ENCODE assay signal across 9 mouse cellular contexts in the genomic region with DNA sequence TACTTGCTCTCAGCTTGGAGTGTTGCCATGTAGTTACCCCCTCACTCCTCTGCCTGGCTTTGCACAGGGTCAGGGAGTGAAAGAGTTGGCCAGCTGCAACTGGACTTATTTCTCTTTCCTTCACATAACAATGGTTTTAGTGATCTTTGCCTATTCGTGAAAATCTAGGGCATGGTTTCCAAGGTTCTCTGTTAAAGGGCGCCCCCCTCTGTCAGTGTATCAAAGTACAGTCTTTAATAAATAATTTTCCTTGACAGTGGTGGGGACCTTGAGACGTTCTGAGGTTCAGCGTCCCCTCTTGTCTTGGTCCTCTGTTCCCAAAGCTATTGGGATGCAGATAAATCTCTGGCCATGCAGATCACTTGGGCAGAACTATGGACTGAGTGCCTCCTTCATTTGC. TPM values are rescaled to one million over a fixed set of nuclear protein-coding genes. Genes with fewer than 3 reads are reported as not detected.
DNase-seq lines count a peak whose midpoint lies in the region; ATAC-seq and TF ChIP-seq lines count a peak whose summit lies in the region.
"Had no signal": no experiment of that assay in that cellular context is flagged by ENCODE, and none has a peak within 500 bp of the region (broad histone marks: within the 10 kb centered on the region; RNA-seq: fewer than 3 reads in every experiment).

No protein-coding gene starts in this region.

- 28% methylated on average over 4 of the region's 4 CpGs for WGBS in hindbrain, postnatal 0 days
- WGBS in hindbrain, embryonic 13.5 days: 25% methylated on average over 4 of the region's 4 CpGs
- 38% methylated on average over 4 of the region's 4 CpGs for WGBS in forebrain, embryonic 10.5 days

- no peak overlapping the region for H3K27ac ChIP-seq in hindbrain, postnatal 0 days
- H3K27ac ChIP-seq in hindbrain, embryonic 13.5 days: no peak overlapping the region
- H3K27ac ChIP-seq in MEL (ENCODE audit: control insufficient read depth, low read depth, low read length): no peak overlapping the region
- H3K27ac ChIP-seq in forebrain, embryonic 10.5 days: no peak overlapping the region

- H3K4me1 ChIP-seq in hindbrain, postnatal 0 days (ENCODE audit: insufficient read depth, low read length): no peaks in the 10 kb centered on the region
- H3K4me1 ChIP-seq in hindbrain, embryonic 13.5 days (replicated peaks): no peaks in the 10 kb centered on the region
- peaks cover 0 to 4% of the 10 kb centered on the region in 2 experiments; a peak in 2 of 4 replicates for H3K4me1 ChIP-seq in MEL (ENCODE audit: control insufficient read depth in 1 of 2, insufficient read depth in 2 of 2, low read length in 2 of 2)
- peaks cover 3% of the 10 kb centered on the region; the same call in 1 of the 2 replicates for H3K4me1 ChIP-seq in forebrain, embryonic 10.5 days

- no peaks in the 10 kb centered on the region for H3K79me2 ChIP-seq in MEL (ENCODE audit: control insufficient read depth, insufficient read depth, low read length, poor library complexity)

- no peak overlapping the region for H3K9ac ChIP-seq in hindbrain, postnatal 0 days (replicated peaks; ENCODE audit: low read length)
- H3K9ac ChIP-seq in hindbrain, embryonic 13.5 days: no peak overlapping the region
- no peak overlapping the region for H3K9ac ChIP-seq in MEL (ENCODE audit: control insufficient read depth, low read depth, low read length, poor library complexity, severe bottlenecking)

- ATAC-seq in hindbrain, postnatal 0 days: no peak
- no peak for ATAC-seq in hindbrain, embryonic 13.5 days (ENCODE audit: low FRiP score)

- DNase-seq in hindbrain, postnatal 0 days (ENCODE audit: low spot score): no peak
- DNase-seq in 416B (ENCODE audit: low read depth) (peak; percentile 77), MEL (ENCODE audit: low read depth, low spot score) (peak; percentile 74)
- peak; percentile 85 for DNase-seq in induced T-regulatory cell, adult 2 months (ENCODE audit: low read depth)
- DNase-seq in neural tube, embryonic 10.5 days (ENCODE audit: extremely low spot score, low spot score): no peak
- no peak for DNase-seq in forebrain, embryonic 10.5 days (ENCODE audit: extremely low spot score, low spot score)
- DNase-seq in testis, postnatal 10 days (ENCODE audit: low spot score): no peak
- DNase-seq: kidney, postnatal 10 days had no signal

- no peak for TF ChIP-seq POLR2A in MEL (IDR thresholded peaks at IDR 0.05; ENCODE audit: control insufficient read depth in 1 of 2, insufficient read depth in 1 of 2, low read depth in 1 of 2, low read length in 2 of 2, poor library complexity in 1 of 2)

- no peak overlapping the region for H3K4me2 ChIP-seq in hindbrain, postnatal 0 days (ENCODE audit: low read depth, low read length)
- no peak overlapping the region for H3K4me2 ChIP-seq in hindbrain, embryonic 13.5 days

- no peaks in the 10 kb centered on the region for H3K27me3 ChIP-seq in hindbrain, postnatal 0 days (ENCODE audit: insufficient read depth, low read length)
- no peaks in the 10 kb centered on the region for H3K27me3 ChIP-seq in hindbrain, embryonic 13.5 days
- no peaks in the 10 kb centered on the region for H3K27me3 ChIP-seq in MEL (ENCODE audit: control insufficient read depth in 1 of 2, insufficient read depth in 2 of 2, low read length in 2 of 2)
- H3K27me3 ChIP-seq in forebrain, embryonic 10.5 days (ENCODE audit: poor library complexity, severe bottlenecking): no peaks in the 10 kb centered on the region

- H3K9me3 ChIP-seq in hindbrain, postnatal 0 days (ENCODE audit: low read length): no peaks in the 10 kb centered on the region
- H3K9me3 ChIP-seq in hindbrain, embryonic 13.5 days: no peaks in the 10 kb centered on the region
- H3K9me3 ChIP-seq in MEL (replicated peaks; ENCODE audit: insufficient read depth, low read length): no peaks in the 10 kb centered on the region
- no peaks in the 10 kb centered on the region for H3K9me3 ChIP-seq in forebrain, embryonic 10.5 days

- no peak for TF ChIP-seq EP300 in MEL (IDR thresholded peaks at IDR 0.05; ENCODE audit: low read depth in 1 of 2, low read length in 2 of 2)

- TF ChIP-seq RAD21 in MEL (IDR thresholded peaks at IDR 0.05; ENCODE audit: low read depth, low read length): peak; percentile 96

- peak; percentile 25; the same call in 1 of the 2 replicates for TF ChIP-seq CTCF in hindbrain, postnatal 0 days (IDR thresholded peaks at IDR 0.05; ENCODE audit: low read depth)
- TF ChIP-seq CTCF in MEL (IDR thresholded peaks at IDR 0.05 in 2 of 3, conservative IDR thresholded peaks at IDR 0.05 in 1 of 3; ENCODE audit: control insufficient read depth in 1 of 3, insufficient read depth in 1 of 3, low read depth in 2 of 3, low read length in 3 of 3, poor library complexity in 1 of 3, severe bottlenecking in 1 of 3): peak; percentile 27 to 92 (median 54); a peak in 5 of 6 replicates

- H3K36me3 ChIP-seq in hindbrain, postnatal 0 days (ENCODE audit: insufficient read depth, low read length): no peaks in the 10 kb centered on the region
- no peaks in the 10 kb centered on the region for H3K36me3 ChIP-seq in hindbrain, embryonic 13.5 days
- peaks cover 0 to 3% of the 10 kb centered on the region in 2 experiments; a peak in 1 of 4 replicates for H3K36me3 ChIP-seq in MEL (ENCODE audit: control insufficient read depth in 1 of 2, insufficient read depth in 2 of 2, low read length in 2 of 2)
- H3K36me3 ChIP-seq in forebrain, embryonic 10.5 days (replicated peaks): no peaks in the 10 kb centered on the region

- H3K4me3 ChIP-seq in hindbrain, postnatal 0 days (ENCODE audit: low read length): no peak overlapping the region
- H3K4me3 ChIP-seq in hindbrain, embryonic 13.5 days: no peak overlapping the region
- H3K4me3 ChIP-seq in MEL (ENCODE audit: control insufficient read depth in 1 of 2, insufficient read depth in 1 of 2, low read depth in 2 of 2, low read length in 2 of 2): no peak overlapping the region
- H3K4me3 ChIP-seq in forebrain, embryonic 10.5 days: no peak overlapping the region

TF ChIP-seq in MEL, 35 proteins besides CTCF, POLR2A, EP300 and RAD21:
- TF ChIP-seq MXI1 (IDR thresholded peaks at IDR 0.05; ENCODE audit: low read depth, low read length) (no peak), ZNF384 (IDR thresholded peaks at IDR 0.05; ENCODE audit: low read depth, low read length) (no peak), TAL1 (IDR thresholded peaks at IDR 0.05; ENCODE audit: low read length) (no peak), SMC3 (IDR thresholded peaks at IDR 0.05; ENCODE audit: low read depth, low read length) (peak; percentile 93), TCF12 (IDR thresholded peaks at IDR 0.05; ENCODE audit: low read depth, low read length) (no peak), ZC3H11A (IDR thresholded peaks at IDR 0.05; ENCODE audit: low read depth, low read length) (peak; percentile 94), MYB (IDR thresholded peaks at IDR 0.05; ENCODE audit: low read depth, low read length) (no peak), TBP (IDR thresholded peaks at IDR 0.05; ENCODE audit: low read depth, low read length) (no peak), NRF1 (IDR thresholded peaks at IDR 0.05; ENCODE audit: insufficient read depth, low read depth, low read length, poor library complexity, severe bottlenecking) (no peak)

RNA-seq across cellular contexts. Expression of a gene that starts 12.4 kb away (rescaled TPM):
- total RNA-seq in hindbrain, postnatal 0 days (2014; rRNA removed): 0.93 and 1.0 TPM in 2 replicates
- 0.67 and 1.4 TPM in 2 replicates for polyA plus RNA-seq in hindbrain, postnatal 0 days (2015; fragmentation: Nextera tagmentation; extraction: Ambion mirVana)
- 0.87 and 0.93 TPM in 2 replicates for polyA plus RNA-seq in hindbrain, embryonic 13.5 days (2015; fragmentation: Nextera tagmentation; extraction: Ambion mirVana)
- 56.3 and 60.9 TPM in 2 replicates for total RNA-seq in MEL (2012; rRNA removed)
- 100 to 1,000 TPM in 1 of 2 experiments, 10 to 100 TPM in 1; 77.9 to 101 TPM for polyA plus RNA-seq in MEL (2012; ENCODE audit: insufficient read depth in 1 of 2, insufficient read length in 2 of 2, low read depth in 1 of 2, low replicate concordance in 2 of 2, missing spikeins in 1 of 2)
- 0.43 and 0.47 TPM in 2 replicates for polyA plus RNA-seq in forebrain, embryonic 10.5 days (2016; fragmentation: Nextera tagmentation; extraction: Ambion mirVana)

RNA-seq across cellular contexts. Expression of a gene that starts 37.3 kb away (rescaled TPM):
- 0.61 and 1.6 TPM in 2 replicates for total RNA-seq in hindbrain, postnatal 0 days (2014; rRNA removed)
- polyA plus RNA-seq in hindbrain, postnatal 0 days (2015; fragmentation: Nextera tagmentation; extraction: Ambion mirVana): 2.0 and 2.4 TPM in 2 replicates
- 5.4 and 5.7 TPM in 2 replicates for polyA plus RNA-seq in hindbrain, embryonic 13.5 days (2015; fragmentation: Nextera tagmentation; extraction: Ambion mirVana)
- 35.5 and 36.3 TPM in 2 replicates for total RNA-seq in MEL (2012; rRNA removed)
- polyA plus RNA-seq in MEL (2012; ENCODE audit: insufficient read depth in 1 of 2, insufficient read length in 2 of 2, low read depth in 1 of 2, low replicate concordance in 2 of 2, missing spikeins in 1 of 2): 10 to 100 TPM in 1 of 2 experiments, not detected in 1; 24.2 TPM
- 31.6 and 34.4 TPM in 2 replicates for polyA plus RNA-seq in forebrain, embryonic 10.5 days (2016; fragmentation: Nextera tagmentation; extraction: Ambion mirVana)

Comparison
In these comparisons a context has a peak if more than half of its experiments do, and no peak if none do; other contexts are left out.
1. DNase-seq: peak in 416B (single experiment), MEL (single experiment) and induced T-regulatory cell, adult 2 months (single experiment); none in hindbrain, postnatal 0 days (single experiment), neural tube, embryonic 10.5 days (single experiment), forebrain, embryonic 10.5 days (single experiment) and testis, postnatal 10 days (single experiment).
2. RNA of a gene that starts 12.4 kb away (polyA plus RNA-seq): 77.9 to 101 TPM in MEL; 0.67 to 1.4 TPM in hindbrain, postnatal 0 days, 0.87 to 0.93 TPM in hindbrain, embryonic 13.5 days and 0.43 to 0.47 TPM in forebrain, embryonic 10.5 days; every median in the first group is over 10 times any median in the second.